Mouse (Mus musculus): ENCODE measurements around the gene Slc4a8.
"Not testable (repeated sequence)": the region's sequence is repeated elsewhere in the genome, so short reads cannot be mapped to it uniquely, and the experiment has no call there.

The Slc4a8 gene

DNA sequence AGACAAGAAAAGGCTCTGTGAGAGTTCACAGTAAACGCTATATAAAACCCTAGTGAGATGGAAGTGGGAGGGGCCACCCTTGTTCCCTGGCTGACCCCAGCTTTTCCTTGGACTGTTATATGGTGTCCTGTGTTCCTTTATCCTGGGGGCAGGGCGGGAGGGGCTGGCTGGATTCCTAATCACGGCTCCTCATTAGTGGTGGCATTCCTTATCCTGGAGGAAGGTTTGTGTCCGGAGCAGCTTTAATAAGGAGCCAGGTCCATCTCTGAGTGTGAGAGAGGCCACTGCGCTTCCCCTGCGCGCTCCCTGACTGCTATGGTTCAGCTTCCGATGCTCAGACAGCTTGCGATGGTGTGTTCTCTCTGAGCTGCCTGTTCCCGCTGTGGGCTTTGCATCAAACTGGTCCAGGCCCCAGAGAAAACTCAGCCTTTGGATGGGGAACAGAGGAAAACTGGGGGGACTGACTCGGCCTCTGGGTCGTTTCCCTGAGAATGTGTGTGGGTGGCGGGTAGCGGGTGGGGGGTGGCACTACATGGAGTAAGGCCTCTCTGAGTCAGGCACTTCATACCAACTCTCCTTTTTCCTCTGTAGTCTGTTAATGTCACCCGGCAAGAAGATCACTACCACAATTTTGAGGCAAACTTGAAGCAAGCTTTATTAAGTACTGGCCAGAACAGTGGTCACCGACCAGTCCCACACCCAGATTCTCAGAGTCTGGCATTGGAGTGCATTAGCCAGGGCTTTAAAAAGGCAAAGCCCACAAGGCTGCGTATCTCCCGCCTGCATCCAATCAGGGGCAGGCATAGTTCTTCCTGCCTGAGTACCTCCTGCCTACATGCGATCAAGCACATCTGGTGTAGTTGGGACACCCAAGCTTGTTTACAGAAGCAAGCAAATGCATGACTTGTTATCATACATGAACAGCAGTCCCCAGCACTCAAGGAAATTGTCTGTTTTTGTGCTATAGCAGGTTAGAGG, 13.9 kb downstream of the Slc4a8 start:
- DNase-seq, result no peak

DNA sequence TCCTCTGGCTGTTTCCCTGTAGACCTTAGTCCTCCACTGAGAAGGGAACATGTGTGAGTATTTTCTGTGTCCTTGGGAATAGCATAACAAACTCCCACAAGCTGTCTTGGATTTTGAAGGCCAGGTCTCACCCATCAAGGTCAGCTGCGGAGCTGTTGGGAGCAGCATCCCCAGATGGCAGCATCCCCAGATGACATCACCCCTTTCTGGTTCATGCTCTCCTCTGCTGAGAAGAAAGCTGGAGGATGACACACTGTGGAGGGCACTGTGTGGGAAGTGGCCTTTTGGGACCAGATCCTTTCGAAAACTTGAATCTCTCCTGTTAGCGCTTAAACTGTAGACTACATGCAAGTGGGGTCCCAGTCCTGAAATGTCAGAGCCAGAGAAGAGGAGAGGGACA, 14.9 kb downstream of the Slc4a8 start:
- no peak for DNase-seq

DNA sequence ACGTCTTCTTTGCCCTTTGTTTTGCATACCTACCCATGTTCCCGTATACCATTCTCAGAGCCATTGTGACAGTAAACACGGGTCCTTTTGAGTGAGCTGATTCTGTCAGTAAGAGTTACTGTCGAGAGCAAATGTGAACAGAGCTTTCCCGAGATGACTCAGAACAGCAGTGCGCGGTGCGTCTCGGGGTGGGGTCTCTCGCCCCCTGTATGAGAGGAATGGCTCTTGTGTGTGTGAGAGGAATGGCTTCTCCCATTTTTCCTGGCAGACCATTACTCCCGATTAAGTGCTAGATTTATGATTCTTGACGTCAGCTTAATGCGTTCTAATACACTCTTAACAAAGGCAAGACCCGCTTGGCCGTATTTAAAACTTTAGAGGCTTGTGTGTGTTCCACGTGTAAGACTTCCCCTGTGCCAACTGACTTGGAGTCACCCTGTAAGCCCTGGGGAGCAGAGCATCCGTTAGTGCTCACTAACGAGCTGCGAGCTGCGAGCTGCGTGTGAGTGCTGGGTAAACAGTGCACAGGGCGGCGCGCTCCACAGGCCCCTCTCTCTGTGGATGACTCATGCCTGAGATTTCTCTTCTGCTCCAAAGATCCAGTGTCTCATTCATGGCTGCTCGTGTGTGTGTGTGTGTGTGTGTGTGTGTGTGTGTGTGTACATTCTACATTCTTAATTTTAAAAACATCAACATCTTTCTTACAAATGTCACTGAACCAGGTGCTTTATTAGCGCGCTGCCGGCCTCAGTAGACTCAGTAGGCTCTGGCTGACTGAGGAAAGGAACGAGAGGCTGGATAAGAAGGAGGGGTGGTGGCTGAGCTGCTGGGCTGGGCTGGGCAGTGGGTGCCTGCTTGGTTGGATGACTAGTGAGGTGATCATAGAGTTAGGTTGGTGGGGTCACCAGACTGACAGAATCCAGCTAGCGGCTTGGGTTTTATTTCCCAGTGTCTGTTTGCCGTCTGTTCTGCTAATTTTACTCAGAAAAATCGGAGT, 15.8 kb downstream of the Slc4a8 start:
- no peak for DNase-seq

DNA sequence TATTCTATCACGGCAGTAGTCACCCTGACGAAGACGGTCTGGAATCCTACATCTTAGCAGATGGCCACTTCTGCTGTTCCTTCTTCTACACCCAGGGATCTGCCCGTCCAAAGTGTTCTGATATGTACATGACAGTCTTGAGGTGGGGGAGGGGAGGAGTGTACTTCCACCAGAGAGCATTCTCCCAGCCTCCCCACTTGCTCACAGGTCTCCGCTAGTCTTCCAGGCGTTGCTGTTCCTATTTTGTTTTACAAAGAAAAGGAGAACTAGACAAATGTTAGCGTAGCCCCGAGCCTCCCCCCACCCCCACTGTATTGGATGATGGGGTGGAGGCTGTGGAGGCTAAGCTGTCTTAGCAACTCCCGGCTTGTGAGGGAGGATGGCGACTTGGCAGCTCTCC, 18.3 kb downstream of the Slc4a8 start:
- peak in 1 of 2 experiments; percentile 19 for DNase-seq

DNA sequence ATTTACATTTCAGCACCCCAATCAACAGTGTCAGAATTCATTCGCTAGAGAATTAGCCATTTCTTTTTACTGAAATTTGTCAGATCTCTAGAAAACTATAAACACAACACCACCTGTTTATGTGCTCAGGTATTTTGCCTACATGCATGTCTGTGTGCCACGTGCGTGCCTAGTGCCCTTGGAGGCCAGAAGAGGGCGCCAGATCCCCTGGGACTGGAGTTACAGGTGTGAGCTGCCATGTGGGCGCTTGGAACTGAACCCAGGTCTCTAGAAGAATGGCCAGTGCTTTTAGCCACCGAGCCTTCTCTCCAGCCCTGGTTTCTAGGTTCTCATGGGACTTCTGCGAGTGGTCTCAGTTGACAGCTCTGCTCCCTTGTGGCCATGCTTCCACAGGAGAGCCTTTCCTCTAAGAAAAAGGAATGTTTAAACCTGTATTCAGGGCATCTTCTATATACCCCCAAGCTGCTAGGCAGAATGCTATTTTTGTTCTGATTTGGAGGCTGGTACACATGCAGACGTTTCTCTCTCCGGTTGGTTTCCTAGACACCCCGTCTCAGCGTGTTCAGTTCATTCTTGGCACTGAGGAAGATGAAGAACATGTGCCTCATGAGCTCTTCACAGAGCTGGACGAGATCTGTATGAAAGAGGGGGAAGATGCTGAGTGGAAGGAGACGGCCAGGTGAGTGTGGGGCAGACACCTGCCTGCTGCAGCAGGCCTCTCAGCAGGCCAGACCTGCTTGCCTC, 21.9 kb downstream of the Slc4a8 start:
- peak; percentile 29 to 53 for DNase-seq

DNA sequence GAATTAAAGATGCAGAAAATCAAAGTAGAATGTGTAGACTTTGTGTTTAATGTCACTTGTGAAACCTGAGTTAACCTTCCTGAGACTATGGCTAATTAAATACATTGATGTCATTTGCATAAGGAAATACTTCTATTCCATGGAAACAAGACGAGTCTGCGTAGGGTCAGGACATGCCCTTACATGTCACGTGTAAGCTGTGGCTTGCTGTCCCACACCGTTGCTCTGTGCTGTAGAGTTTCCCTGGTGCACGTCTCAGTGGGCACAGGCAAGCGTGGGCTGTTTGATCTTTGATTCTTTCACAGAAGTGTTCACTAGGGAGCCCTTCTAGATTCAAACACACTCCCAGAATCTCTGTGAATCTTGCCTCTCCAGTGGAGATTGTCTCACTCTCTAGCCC, 28.7 kb downstream of the Slc4a8 start:
- no peak for DNase-seq

DNA sequence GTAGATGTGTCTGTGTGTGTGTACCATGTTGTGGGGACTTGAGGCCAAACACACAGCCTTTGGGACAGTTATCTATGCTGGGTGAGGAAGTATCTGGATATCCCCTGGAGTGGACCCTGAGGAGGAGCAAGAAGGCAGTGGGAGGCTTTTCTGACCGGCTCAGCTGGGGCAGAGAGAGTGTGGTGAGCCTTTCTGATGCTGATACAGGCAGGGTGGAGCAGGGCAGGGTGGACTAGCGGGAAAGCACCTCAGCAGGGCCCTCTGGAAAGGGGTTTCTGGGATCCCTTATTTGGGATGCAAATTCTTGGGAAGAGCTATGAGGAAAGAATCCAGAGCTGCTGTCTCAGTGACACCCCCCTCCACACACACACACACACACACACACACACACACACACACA, 30.8 kb downstream of the Slc4a8 start:
- no peak for DNase-seq

DNA sequence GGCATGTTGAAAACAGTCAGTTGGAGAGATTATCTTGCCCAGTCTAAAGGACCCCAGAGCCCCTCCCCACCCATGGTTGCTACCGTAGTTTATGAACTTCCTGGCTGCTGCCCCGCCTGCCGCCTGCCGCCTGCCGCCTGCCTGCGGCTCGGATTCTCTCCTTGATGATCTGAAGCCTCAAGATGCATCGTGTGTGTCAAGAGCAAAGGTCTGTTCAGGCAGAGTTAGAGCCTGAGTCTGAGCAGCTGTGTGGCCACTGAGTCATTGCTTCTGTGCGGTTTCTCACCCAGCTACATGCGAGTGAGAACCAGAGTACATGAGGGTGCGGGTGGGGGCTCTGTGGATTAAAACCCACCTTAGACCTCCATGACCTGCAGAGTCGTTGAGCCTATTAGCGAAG, 39.4 kb downstream of the Slc4a8 start:
- no peak for DNase-seq

DNA sequence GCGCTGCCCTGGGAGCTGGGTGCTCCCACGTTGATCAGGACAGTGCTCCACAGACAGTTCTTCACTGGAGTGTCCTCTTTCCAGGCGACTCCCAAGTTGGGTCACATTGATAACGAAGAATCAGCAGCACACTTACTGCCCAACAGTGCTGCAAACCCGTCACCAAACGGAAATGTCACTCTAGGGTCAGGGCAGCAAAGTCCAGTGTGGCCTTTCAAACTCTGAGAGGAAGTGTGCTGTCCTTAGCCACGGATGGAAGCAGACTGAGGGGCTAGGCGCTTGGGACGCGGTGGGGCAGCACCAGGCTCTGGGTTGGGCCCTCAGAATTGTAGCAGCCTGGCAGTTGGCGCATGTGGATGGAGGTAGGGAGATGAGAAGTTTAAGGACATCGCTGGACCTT, 46.5 kb downstream of the Slc4a8 start:
- DNase-seq, result no peak

DNA sequence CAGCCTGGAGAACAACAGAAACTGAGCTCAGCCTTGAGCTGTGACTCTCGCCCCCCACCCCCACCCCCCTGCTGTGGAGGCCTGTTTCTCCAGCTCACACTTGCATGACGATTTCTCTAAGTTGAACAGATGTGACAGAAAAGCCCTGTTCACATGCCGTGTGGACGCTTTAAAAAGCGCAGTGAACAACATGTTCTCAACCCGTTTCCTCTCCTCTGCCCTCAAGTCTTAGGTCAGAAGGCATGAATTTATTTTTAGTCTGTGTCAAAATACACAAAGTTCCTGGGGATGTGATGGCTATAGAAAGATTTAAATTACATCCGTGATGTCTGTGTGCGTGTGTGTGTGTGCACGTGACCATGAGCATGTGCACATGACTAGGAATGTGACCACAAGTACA, 46.9 kb downstream of the Slc4a8 start:
- no peak for DNase-seq

DNA sequence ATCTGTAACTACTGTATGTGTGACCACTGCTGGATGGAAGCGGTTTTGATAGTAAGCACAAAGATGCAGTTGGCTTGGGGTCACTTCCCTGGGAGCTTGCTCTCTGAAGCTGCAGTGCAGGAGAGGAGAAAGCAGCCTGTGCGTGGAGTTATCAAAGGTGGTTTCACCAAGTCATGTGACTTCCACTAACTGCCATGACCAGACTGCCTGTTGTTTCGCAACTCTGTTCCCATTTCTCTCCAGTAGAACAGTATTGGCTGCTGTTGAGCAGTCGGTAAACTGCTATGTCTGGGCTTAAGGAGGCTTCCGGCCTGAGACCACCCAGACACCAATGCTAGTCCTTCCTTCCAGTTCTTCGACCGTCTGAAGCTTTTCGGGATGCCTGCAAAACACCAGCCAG, 48.7 kb downstream of the Slc4a8 start:
- DNase-seq, result no peak

DNA sequence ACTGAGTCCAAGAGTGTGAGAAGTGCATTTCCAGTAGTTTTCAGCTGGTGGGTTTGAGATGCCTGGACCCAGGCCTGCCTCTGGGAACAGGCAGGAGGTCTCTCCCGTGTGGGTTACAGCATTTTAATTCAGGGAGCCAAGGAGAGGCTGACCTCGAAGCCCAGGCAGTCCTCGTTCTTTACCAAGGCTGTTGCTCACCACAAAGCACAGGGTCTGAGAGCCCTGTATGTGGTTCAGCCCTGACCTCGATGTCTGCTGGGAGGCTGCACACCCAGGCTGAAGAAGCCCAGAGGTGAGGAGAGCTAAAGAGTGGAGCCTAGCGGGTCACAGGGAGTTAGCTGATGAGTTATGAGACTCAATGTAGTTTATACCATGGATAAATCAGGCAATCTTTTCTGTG, 52.0 kb downstream of the Slc4a8 start:
- no peak for DNase-seq

DNA sequence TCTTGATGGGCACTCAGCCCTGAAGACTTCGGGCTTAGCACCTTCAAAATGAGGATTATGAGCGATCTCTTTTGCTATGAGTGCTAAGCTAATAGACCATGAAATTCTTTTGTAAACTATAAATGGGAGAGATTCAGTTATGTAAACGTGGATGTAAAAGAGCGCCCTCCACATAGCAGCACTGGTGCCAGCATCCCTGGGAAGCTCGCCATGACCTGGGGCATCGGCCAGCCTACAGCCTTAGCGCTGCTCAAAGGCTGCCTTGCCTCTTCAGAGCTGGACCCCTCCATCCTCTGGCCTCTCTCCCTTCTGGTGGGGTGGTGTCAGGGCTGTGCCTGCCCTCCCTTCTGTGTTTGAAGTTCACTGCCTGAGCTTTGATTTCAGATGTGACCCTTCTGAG, 52.5 kb downstream of the Slc4a8 start:
- peak; percentile 46 to 54 for DNase-seq

DNA sequence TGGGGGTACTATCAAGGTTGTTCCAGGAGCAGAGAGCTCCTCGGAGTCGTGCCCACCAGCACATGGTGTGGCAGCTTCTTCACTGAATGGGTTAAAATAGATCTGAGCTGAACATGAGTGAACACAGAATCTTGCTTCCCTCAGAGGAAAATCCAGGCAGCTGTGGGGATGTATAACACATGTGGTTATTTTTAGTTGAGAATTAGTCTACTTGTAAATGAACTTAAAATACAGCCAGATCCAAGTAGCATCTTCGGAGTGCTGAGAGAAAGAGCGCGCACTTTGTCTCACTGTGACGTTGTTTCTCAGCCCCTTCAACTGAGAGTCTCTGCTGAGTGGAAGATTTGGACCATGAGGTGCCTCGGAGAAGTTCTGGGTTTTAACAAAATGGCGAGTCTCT, 53.8 kb downstream of the Slc4a8 start:
- no peak for DNase-seq

DNA sequence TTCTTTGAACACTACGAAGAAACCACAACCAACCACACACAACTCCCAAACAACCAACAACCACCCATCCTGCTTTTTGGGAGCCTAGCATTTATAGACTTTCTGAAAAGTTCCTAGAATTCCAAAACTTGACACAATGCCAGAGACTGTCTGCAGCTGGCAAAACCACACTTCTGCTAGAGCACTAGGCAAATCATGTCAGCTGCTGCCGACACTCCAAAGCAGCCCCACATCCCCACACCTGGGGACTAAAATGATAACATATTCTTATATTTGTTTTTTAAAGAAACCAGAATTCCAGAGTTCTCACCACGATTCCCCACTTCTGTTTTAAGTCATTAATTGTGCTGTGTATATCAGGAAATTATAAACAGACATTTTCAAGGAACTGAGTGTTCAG, 57.3 kb downstream of the Slc4a8 start:
- DNase-seq, result no peak

DNA sequence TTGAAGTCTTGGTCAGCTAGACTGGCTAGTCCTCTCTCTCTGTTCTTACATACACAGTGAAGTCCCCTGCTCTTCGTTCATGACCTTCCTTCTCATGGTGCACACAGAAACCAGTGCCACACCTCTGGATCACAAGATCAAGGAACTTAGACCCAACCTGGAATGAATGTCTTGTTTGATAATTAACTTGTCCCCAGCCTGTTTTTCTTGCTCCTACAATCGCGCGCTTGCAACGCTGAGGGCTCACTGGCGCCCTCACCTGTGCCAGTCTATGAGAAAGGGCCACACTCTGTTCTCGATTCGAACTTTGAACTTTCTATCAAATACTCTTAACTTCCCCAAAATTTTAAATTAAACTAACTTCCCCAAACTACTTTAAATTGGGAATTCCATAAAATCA, 60.3 kb downstream of the Slc4a8 start:
- no peak for DNase-seq

DNA sequence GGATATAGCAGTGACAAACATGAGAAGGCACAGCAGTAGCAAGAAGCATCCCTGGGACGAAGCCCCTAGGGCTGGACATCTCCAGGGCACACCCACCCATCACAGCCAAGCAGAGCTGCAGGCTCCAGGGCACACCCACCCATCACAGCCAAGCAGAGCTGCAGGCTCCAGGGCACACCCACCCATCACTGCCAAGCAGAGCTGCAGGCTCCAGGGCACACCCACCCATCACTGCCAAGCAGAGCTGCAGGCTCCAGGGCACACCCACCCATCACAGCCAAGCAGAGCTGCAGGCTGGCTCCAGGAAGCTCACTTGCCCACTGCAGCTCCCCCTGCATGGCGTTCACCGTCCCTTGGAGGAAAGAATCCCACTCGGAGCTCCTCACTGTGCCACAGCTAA, 60.8 kb downstream of the Slc4a8 start:
- DNase-seq, result not testable (repeated sequence)

DNA sequence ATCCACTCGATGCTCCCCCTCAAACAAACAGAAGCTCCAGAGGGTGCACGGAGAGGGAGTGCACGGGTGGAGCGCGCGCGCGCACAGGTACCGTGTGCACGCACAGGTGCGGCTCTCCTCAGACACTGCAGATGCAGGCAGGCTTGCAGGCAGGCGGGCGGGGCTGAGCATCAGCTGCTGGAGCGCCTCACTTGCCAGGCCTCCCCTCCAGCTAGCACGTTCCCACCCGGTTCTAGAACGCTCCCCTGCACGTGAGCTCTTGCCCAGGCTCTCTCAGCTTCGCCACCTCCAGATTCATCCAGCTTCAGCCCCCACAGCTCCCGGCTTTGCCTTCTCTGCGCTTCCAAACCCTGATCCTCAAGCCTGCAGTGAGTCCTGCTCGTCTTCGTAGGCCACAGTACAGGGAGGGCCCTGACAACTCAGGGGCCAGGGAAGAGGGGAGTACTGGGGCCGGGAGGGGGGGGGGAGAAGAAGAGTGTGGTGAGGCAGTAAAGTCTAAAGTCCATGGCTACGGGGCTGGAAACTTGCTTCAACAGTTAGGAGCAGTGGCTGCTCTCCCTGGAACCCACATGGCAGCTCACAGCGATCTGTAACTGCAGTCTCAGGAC, 63.8 kb downstream of the Slc4a8 start:
- DNase-seq, result peak; percentile 35 to 49

DNA sequence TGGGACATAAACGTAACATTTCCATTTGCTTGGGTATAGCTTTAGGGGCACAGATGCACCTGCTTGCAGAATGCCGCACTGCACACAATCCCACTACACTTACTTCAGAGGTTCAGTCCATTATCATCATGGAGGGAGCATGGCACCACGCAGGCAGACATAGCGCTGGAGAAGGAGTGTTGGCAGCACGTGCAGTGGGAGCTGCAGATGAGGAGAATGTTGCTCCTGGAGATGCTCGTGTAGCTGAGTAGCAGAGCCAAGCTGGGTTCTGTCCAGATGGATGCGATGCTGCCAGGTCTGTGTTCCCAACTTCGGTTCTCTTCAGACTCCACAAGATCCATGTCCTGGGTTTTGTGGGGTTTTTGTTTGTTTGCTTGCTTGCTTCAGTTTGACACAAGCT, 64.5 kb downstream of the Slc4a8 start:
- DNase-seq, result peak; percentile 46 to 48

DNA sequence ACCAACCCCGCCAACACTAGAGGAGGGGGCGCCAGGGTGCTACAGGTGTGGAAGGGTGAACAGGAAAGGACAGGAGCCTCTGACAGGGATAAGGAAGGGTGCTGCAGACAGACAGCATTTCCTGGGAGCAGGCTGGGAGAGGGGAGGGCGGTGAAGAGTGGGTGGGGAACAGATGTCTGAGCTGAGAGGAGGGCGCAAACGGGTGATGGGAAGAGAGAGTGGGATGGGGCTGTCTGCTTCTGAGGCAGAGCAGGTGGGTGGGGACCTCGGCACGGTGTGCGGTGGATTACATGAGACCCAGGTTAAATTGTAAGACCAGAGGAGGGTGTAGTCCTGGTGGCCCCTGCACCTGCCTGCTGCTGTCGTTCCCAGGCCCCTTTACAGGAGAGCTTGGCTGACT, 68.2 kb downstream of the Slc4a8 start:
- no peak for DNase-seq

DNA sequence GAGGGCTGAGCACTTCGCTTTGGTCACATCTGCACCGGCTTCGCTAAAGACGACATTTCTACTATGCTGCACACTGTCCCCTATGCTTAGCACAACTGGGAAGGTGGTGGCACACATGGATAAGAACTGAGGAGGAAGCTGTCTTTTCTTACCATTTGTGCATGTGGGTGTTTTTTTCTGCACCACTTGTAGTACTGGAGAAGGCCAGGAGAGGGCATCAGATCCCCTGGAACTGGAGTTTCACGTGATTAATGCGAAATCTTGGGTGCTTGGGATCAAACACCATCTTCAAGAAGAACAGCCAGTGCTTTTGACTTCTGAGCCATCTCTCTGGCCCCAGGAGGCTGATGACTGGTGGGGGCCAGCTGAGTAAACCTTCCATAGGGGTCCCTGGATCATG, 69.1 kb downstream of the Slc4a8 start:
- DNase-seq, result peak in 1 of 2 experiments; percentile 55

DNA sequence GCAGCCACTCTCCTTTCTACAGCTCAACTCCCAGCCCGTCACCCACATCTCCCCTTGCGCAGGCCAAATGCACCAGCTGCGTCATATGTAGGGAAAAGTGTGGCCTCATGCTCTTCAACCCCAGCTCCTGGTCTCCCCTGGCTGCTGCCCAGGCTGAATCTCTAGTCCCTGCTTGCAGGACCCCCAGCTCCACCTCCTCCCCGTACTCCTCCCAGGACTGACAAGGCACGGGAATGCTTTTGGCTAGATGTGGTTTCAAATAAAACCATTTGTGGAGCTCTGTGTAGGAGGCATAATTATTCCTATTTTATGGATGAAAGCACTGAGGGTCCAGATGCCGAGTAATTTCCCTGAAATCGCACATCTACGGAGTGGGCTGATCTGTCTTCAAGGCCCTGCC, 70.6 kb downstream of the Slc4a8 start:
- no peak for DNase-seq

All from cerebellum, postnatal 14 days (tissue).